Mouse (Mus musculus): ENCODE results near the gene Asxl2. TPM values are rescaled to one million over a fixed set of nuclear protein-coding genes. Genes with fewer than 3 reads are reported as not detected.

Gene Asxl2
- polyA plus RNA-seq, 1 experiment from 2014 or later = 18.5 TPM

DNA sequence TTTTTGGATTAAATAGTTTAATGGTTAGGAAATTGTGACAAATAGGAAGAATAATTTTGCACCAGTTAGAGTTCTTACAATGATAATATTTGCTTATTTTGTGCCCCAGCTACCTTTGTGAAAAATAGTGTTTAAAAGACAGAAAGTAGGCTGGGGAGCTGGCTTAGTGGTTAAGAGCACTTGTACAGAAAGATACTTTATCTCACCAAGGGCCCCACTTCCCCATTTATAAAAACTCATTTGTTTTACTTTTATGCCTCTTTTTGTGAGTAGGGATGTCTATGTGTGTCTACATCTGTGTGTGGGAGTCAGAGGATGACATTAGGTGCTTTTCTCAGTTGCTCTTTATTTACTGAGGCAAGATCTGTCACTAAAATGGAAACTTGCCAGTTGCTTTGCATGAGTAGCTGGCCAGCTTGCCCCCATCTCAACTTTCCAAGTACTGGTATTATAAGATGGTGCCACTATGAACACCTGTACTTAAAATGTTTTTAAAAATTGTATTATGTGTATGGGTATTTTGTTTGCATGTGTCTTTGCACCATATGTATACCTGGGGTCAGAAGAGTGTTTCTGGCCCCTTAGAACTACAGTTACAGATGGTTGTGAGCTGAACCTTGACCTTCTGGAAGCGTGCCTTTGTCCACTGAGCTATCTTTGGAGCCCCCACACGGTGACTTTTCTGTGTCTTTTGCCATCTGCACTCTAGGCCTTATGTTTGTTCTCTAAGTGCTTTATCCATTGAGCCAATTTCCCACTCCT, 3.2 kb downstream of the Asxl2 start:
- Histone ChIP-seq H3K27me3 (no peaks in the 10 kb centered on the region), H3K9me3 (no peaks in the 10 kb centered on the region), H3K4me2 (replicated peaks) (no peak overlapping the region), H3K27ac (replicated peaks) (no peak overlapping the region), H3K36me3 (peaks cover 8% of the 10 kb centered on the region; the same call in 1 of the 2 replicates), H3K4me3 (no peak overlapping the region), H3K4me1 (peaks cover 12% of the 10 kb centered on the region), H3K9ac (replicated peaks) (no peak overlapping the region)
- ATAC-seq (ENCODE audit: low FRiP score, low read depth) = no peak
- 85% methylated on average over 2 of the region's 2 CpGs for WGBS

DNA sequence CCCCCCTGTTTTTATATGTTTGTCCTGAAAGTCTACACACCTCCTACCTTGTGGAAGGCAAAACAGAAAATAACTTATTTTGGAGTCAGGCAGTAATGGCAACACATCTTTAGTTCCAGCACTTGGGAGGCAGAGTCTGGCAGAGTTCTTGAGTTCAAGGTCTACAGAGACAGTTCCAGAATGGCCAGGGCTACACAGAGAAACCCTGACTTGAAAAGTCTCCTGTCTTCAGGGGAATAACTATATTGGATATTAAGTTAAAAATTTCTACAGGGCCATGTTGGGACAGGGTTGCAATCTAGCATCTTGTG, 3.7 kb downstream of the Asxl2 start:
- H3K27ac ChIP-seq (replicated peaks) = no peak overlapping the region
- H3K9ac ChIP-seq (replicated peaks) = no peak overlapping the region
- no peak overlapping the region for H3K4me2 ChIP-seq (replicated peaks)
- no peak for ATAC-seq (ENCODE audit: low FRiP score, low read depth)
- peaks cover 8% of the 10 kb centered on the region; the same call in 1 of the 2 replicates for H3K36me3 ChIP-seq
- no peak overlapping the region for H3K4me3 ChIP-seq
- H3K4me1 ChIP-seq = peaks cover 8% of the 10 kb centered on the region
- no peaks in the 10 kb centered on the region for H3K27me3 ChIP-seq
- no peaks in the 10 kb centered on the region for H3K9me3 ChIP-seq

DNA sequence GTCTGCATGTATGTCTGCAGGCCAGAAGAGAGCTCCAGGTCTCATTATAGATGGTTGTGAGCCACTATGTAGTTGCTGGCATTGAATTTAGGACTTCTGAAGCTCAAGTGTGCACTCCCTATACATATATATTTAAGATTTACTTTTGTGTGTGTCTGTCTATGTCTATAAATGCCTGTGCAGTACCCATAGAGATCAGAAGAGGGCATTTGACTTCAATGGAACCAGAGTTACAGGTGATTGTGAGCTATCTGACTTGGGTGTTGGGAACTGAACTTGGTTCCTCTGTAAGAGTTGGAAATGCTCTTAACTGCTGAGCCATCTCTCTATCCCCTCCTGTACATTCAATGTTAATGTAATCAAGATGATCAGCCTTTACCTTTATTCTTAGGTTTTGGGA, 4.3 kb downstream of the Asxl2 start:
- H3K4me1 ChIP-seq = peaks cover 5% of the 10 kb centered on the region
- no peaks in the 10 kb centered on the region for H3K9me3 ChIP-seq
- H3K4me2 ChIP-seq (replicated peaks) = no peak overlapping the region
- H3K9ac ChIP-seq (replicated peaks) = no peak overlapping the region
- ATAC-seq (ENCODE audit: low FRiP score, low read depth) = no peak
- H3K36me3 ChIP-seq = peaks cover 8% of the 10 kb centered on the region; the same call in 1 of the 2 replicates
- no peak overlapping the region for H3K4me3 ChIP-seq
- no peak overlapping the region for H3K27ac ChIP-seq (replicated peaks)
- H3K27me3 ChIP-seq = no peaks in the 10 kb centered on the region

DNA sequence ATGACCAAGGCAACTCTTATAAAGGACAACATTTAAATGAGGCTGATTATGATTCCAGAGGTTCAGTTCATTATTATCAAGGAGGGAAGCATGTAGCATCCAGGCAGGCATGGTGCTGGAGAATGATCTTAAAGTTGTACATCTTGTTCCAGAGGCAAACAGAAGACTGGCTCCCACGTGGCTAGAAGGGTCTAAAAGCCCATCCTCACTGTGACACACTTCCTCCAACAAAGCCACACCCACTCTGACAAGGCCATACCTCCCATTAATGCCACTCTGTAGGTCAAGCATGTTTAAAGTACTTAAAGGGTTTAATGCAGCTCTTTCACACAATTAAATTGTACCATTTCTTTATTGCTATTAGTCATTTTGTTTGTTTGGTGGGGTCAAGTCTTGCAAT, 7.1 kb downstream of the Asxl2 start:
- Histone ChIP-seq H3K9ac (replicated peaks) (no peak overlapping the region), H3K4me3 (no peak overlapping the region), H3K27me3 (no peaks in the 10 kb centered on the region), H3K9me3 (no peaks in the 10 kb centered on the region), H3K36me3 (peaks cover 8% of the 10 kb centered on the region; the same call in 1 of the 2 replicates), H3K4me1 (no peaks in the 10 kb centered on the region), H3K4me2 (replicated peaks) (no peak overlapping the region), H3K27ac (replicated peaks) (no peak overlapping the region)
- no peak for ATAC-seq (ENCODE audit: low FRiP score, low read depth)
- 70% methylated on average over 1 of the region's 1 CpGs for WGBS

DNA sequence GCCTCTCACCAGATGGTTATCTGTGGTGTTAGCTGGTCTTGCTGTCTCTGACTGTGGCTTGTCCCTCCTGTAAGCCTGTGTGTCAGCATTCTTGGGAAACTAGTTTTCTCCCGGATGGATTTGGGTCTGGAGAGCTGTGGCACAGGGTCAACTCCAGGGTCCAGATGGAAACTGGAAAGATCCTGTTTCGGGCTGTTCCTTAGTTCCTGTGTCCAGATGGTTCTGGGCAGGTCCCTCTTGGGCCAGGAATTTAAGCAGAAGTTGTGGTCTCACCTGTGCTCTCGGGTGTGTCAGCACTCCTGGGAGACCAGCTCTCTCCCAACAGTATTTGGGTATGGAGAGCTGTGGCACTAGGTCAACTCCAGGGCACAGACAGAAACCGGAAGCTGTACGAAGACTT, 9.8 kb downstream of the Asxl2 start:
- 96% methylated on average over 5 of the region's 5 CpGs for WGBS
- no peak for ATAC-seq (ENCODE audit: low FRiP score, low read depth)
- H3K36me3 ChIP-seq = peaks cover 8% of the 10 kb centered on the region; the same call in 1 of the 2 replicates
- no peaks in the 10 kb centered on the region for H3K4me1 ChIP-seq
- H3K27me3 ChIP-seq = no peaks in the 10 kb centered on the region
- no peaks in the 10 kb centered on the region for H3K9me3 ChIP-seq
- no peak overlapping the region for H3K27ac ChIP-seq (replicated peaks)
- no peak overlapping the region for H3K4me2 ChIP-seq (replicated peaks)
- H3K9ac ChIP-seq (replicated peaks) = no peak overlapping the region
- H3K4me3 ChIP-seq = no peak overlapping the region

DNA sequence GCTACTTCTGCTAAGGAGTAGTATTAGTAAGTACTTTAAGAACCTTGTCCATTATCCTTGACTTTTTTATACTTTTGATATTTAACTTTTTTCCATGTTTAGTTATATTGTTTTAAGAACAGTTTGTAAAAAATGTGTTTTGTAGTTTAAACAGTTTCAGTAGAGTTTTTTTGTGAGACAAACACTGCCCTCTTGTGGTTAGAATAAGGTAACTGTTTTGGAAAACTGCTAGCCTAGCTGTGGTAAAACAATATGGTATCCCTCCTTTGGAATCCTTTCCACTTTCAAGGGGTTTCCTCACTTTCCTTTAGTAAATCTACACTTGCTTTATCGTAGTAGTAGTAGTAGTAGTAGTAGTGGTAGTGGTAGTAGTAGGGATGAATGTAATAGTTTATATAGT, 11.2 kb downstream of the Asxl2 start:
- H3K9me3 ChIP-seq = no peaks in the 10 kb centered on the region
- H3K36me3 ChIP-seq = peaks cover 8% of the 10 kb centered on the region; the same call in 1 of the 2 replicates
- H3K4me2 ChIP-seq (replicated peaks) = no peak overlapping the region
- H3K27me3 ChIP-seq = no peaks in the 10 kb centered on the region
- H3K27ac ChIP-seq (replicated peaks) = no peak overlapping the region
- H3K4me1 ChIP-seq = no peaks in the 10 kb centered on the region
- no peak overlapping the region for H3K4me3 ChIP-seq
- no peak overlapping the region for H3K9ac ChIP-seq (replicated peaks)
- ATAC-seq (ENCODE audit: low FRiP score, low read depth) = no peak
- WGBS = 92% methylated on average over 1 of the region's 1 CpGs

DNA sequence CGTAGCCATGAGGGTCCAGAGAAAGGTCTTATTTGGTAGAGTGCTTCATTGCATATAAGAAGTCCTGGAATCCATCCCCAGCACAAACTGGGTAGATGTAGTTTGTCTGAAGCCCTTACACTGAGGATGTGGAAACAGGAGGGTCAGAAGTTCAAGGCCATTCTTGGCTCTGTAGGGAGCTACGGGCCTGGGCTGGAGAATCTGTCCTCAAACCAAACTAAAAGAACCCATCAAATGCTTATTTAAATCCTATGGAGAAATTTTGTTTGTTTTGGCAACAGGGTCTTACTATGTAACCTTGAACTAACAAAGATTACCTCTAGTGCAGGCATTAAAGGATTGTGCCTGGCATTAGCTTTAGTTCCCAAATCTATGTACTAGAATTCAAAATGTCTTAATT, 14.3 kb downstream of the Asxl2 start:
- 77% methylated on average over 2 of the region's 2 CpGs for WGBS
- Histone ChIP-seq H3K9me3 (no peaks in the 10 kb centered on the region), H3K4me1 (no peaks in the 10 kb centered on the region), H3K9ac (replicated peaks) (no peak overlapping the region), H3K27me3 (no peaks in the 10 kb centered on the region), H3K4me3 (no peak overlapping the region), H3K36me3 (peaks cover 4% of the 10 kb centered on the region; the same call in 1 of the 2 replicates), H3K27ac (replicated peaks) (no peak overlapping the region), H3K4me2 (replicated peaks) (no peak overlapping the region)
- no peak for ATAC-seq (ENCODE audit: low FRiP score, low read depth)

DNA sequence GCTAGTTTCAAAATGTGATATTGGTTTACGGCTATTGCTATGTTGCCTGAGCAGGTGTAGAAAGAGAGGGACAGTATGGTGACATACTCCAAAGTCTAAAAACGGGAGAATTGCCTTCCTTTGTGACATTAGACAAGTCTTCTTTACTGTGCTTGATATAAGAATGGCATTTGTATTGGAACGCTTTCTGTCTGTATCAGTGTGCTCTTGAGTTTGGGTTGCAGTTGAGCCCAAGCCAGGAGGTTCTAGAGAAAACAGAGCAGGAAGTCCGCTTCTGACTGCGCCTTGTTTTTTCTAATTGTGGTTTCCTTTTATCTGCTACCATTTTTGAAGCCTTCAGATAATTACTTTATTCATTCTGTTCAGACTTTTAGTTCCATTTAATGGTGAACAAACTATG, 14.7 kb downstream of the Asxl2 start:
- Histone ChIP-seq H3K27me3 (no peaks in the 10 kb centered on the region), H3K27ac (replicated peaks) (no peak overlapping the region), H3K4me3 (no peak overlapping the region), H3K9ac (replicated peaks) (no peak overlapping the region), H3K4me2 (replicated peaks) (no peak overlapping the region), H3K36me3 (peaks cover 4% of the 10 kb centered on the region; the same call in 1 of the 2 replicates), H3K9me3 (no peaks in the 10 kb centered on the region), H3K4me1 (no peaks in the 10 kb centered on the region)
- ATAC-seq (ENCODE audit: low FRiP score, low read depth) = no peak
- 91% methylated on average over 5 of the region's 5 CpGs for WGBS

DNA sequence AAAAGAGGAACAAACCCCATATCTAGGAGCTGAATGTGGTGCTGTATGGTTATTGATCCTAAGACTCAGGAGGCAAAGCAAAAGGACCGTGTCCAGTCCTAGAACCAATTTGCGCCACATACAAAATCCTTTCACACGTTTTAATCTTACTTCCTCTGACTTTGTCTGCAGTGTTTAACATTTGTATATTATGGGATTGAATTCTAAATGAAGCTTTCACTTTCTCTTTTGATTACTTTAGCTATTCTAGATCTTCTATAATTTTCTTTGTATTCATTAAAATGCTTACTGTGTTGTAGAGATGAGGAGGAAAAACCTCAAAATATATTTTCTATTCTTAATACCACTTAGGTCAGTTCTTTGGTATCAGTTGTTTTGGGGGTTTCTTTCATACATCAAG, 26.9 kb downstream of the Asxl2 start:
- Histone ChIP-seq H3K4me3 (no peak overlapping the region), H3K9ac (replicated peaks) (no peak overlapping the region), H3K4me1 (no peaks in the 10 kb centered on the region), H3K9me3 (no peaks in the 10 kb centered on the region), H3K27ac (replicated peaks) (no peak overlapping the region), H3K36me3 (peaks cover 32% of the 10 kb centered on the region), H3K27me3 (no peaks in the 10 kb centered on the region), H3K4me2 (replicated peaks) (no peak overlapping the region)
- no peak for ATAC-seq (ENCODE audit: low FRiP score, low read depth)
- WGBS = 80% methylated on average over 3 of the region's 3 CpGs

DNA sequence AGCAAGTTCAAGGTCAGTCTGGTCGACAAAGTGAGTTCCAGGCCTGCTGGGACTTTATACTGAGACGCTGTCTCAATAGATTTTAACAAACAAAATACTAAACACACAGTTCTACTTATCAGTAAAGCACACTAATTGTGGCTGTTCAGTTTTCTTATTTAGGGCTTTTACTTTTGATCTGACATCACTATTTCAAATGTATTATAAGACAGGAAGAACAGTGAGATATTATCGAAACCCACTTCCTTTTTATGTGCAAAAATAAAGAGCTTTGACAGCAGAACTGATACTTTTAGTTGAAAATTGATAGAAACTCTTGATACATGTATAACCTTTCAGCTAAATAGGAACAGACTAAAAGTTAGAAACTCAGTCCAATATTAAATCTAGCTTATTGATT, 36.4 kb downstream of the Asxl2 start:
- no peak overlapping the region for H3K27ac ChIP-seq (replicated peaks)
- no peaks in the 10 kb centered on the region for H3K4me1 ChIP-seq
- H3K9ac ChIP-seq (replicated peaks) = no peak overlapping the region
- no peak overlapping the region for H3K4me2 ChIP-seq (replicated peaks)
- no peaks in the 10 kb centered on the region for H3K27me3 ChIP-seq
- no peaks in the 10 kb centered on the region for H3K9me3 ChIP-seq
- ATAC-seq (ENCODE audit: low FRiP score, low read depth) = no peak
- no peak overlapping the region for H3K4me3 ChIP-seq
- H3K36me3 ChIP-seq = peaks cover 22% of the 10 kb centered on the region
- WGBS = 91% methylated on average over 3 of the region's 3 CpGs

DNA sequence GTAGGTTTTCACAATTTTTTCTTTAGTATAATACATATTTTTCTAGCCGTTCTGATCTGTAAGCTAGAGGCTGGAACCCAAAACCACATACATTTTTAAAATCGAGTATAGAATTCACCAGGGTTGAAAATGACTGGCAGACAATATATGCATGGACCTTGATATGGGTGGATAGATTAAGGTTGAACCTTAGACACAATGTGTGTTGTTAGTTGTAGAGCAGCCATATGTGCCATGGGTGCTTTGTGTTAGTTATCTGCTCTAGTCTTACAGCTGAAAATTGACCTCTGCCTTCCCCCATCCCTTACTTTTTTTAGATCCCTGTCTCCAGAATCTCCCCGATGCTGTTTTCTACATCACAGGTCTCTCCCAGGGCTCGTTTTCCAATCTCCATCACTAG, 73.0 kb downstream of the Asxl2 start:
- Histone ChIP-seq H3K9me3 (no peaks in the 10 kb centered on the region), H3K9ac (replicated peaks) (no peak overlapping the region), H3K4me2 (replicated peaks) (no peak overlapping the region), H3K4me3 (no peak overlapping the region), H3K4me1 (no peaks in the 10 kb centered on the region), H3K36me3 (peaks cover 66% of the 10 kb centered on the region), H3K27ac (replicated peaks) (no peak overlapping the region), H3K27me3 (no peaks in the 10 kb centered on the region)
- 92% methylated on average over 4 of the region's 4 CpGs for WGBS
- ATAC-seq (ENCODE audit: low FRiP score, low read depth) = no peak

DNA sequence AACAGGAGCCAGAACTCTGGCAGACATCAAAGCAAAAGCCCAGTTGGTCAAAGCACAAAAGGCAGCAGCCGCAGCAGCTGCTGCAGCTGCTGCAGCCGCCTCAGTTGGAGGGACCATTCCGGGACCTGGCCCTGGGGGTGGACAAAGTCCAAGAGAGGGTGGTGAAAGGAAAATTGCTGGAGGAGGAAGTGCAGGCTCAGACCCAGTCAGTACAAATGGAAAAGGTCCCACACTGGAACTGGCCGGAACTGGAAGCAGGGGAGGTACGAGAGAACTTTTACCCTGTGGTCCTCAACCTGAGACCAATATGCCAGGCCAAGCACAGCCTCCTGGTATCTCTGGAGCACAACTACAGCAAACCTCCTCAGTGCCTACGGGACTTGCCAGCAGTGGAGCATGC, 73.4 kb downstream of the Asxl2 start:
- Histone ChIP-seq H3K36me3 (peaks cover 66% of the 10 kb centered on the region), H3K4me2 (replicated peaks) (no peak overlapping the region), H3K9me3 (no peaks in the 10 kb centered on the region), H3K4me3 (no peak overlapping the region), H3K27me3 (no peaks in the 10 kb centered on the region), H3K9ac (replicated peaks) (no peak overlapping the region), H3K27ac (replicated peaks) (no peak overlapping the region), H3K4me1 (no peaks in the 10 kb centered on the region)
- WGBS = 89% methylated on average over 6 of the region's 6 CpGs
- no peak for ATAC-seq (ENCODE audit: low FRiP score, low read depth)
